Mouse (Mus musculus): ENCODE data around the gene Ipmk.
A peak's percentile ranks its signal among the peaks of the same experiment; 100 is the strongest.
"Not testable (repeated sequence)": the region's sequence is repeated elsewhere in the genome, so short reads cannot be mapped to it uniquely, and the experiment has no call there.

Ipmk gene

GRCm38 (mm10) chr10:71426740-71427139 lies 79.2 kb downstream of the Ipmk start:
- no peak for DNase-seq (ENCODE audit: low spot score)

GRCm38 (mm10) chr10:71427381-71427780 lies 79.8 kb downstream of the Ipmk start:
- no peak for DNase-seq (ENCODE audit: low spot score)

DNA sequence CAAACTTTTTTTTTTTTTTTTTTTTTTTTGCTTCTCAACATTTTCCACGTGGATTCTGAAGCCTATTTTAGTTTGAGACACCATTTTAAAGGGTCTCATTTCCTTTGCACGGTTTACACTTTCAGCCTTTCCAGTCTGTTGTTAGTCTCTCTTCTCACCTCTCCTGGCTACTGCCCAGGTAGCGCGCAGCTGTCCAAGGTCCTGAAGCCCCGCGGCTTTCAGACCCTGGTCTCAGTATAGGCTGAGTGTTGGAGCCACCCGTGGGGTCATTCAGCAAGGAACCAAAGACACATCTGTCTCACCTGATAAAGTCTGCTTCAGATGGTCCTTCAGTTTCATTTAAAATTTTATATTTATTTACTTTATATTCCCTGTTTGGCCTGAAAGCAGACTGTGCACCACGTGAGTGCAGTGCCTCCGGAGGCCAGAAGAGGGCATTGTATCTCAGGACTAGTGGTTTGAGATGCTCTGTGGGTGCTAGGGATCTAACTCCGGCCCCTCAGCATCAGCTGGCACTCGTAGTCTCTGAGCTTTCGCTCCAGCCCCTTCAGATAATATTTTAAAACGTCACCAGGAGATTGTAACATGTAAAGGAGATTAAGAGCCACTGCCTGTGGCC lies 80.8 kb downstream of the Ipmk start:
- peak; percentile 29 for DNase-seq (ENCODE audit: low spot score)

- DNase-seq (ENCODE audit: low spot score), result no peak
Measured at GRCm38 (mm10) chr10:71430661-71431060, 83.1 kb downstream of the Ipmk start.

DNA sequence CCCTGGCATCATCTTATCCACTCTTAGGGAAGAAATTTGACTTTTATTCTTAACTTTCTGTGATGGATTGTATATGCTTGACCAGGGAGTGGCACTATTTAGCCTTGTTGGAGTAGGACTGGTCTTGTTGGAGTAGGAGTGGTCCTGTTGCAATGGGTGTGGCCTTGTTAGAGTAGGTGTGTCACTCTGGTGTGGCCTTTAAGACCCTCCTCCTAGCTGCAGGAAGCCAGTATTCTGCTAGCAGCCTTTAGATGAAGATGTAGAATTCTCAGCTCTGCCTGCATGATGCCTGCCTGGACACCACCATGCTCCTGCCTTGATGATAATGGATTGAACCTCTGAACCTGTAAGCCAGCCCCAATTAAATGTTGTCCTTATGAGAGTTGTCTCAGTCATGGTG lies 95.5 kb downstream of the Ipmk start:
- DNase-seq (ENCODE audit: low spot score), result no peak

DNA sequence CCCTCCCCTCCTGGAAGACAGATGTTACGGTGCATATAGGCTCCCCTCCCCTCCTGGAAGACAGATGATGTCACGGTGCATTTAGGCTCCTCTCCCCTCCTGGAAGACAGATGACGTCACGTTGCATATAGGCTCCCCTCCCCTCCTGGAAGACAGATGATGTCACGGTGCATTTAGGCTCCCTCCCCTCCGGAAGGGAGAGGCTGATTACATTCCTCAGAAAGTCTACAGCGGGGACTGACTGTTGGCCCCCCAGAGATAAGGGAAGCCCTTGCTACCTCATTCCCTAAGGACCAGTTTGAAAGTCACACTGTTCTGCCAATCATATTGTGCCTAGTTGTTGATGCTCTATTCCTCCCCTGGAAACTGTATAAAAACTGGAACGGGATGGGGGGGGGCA lies 100.1 kb downstream of the Ipmk start:
- no peak for DNase-seq (ENCODE audit: low spot score)

- DNase-seq (ENCODE audit: low spot score), result no peak
Measured at GRCm38 (mm10) chr10:71448284-71448683, 100.7 kb downstream of the Ipmk start.

GRCm38 (mm10) chr10:71455355-71455754 lies 107.8 kb downstream of the Ipmk start:
- no peak for DNase-seq (ENCODE audit: low spot score)

DNA sequence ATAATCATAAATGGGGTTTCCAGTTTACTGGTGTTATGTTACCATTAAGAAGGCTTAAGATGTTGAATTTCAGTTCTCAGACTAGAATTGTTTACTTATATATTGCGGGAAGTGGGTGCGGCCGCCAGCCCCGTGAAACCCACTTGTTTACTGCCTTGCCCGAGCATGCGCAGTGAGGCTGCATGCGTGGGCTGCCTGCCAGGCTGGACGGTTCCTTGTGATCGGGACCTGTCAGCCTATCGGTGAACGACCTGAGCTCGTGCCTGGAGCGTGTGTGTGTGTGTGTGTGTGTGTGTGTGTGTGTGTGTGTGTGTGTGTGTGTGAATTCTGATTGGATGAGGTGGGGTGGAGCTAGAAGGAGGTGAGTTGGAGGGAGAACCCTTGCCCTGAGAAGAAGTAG lies 114.8 kb downstream of the Ipmk start:
- DNase-seq (ENCODE audit: low spot score), result not testable (repeated sequence)

GRCm38 (mm10) chr10:71464417-71464816 lies 116.9 kb downstream of the Ipmk start:
- DNase-seq (ENCODE audit: low spot score), result no peak

GRCm38 (mm10) chr10:71468315-71468714 lies 120.8 kb downstream of the Ipmk start:
- DNase-seq (ENCODE audit: low spot score), result no peak

DNA sequence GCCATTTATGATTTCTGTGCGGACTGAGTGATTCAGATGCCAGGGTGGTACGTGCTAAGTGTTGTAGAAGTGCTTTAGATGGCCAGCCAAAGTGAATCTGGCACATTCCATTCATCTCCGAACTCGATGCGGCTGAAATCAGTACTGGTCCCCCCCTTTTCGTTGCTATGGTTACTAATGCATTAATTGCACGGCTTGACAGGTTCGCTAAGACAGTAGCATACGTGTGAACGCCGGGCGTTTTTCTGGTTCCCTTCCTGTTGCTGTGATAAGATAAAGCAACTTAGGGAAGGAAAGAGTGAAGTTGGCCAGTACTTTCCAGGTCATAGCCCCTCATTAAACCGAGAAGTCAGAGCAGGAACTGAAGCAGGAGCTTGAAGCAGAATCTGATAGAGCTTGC lies 122.2 kb downstream of the Ipmk start:
- no peak for DNase-seq (ENCODE audit: low spot score)

DNA sequence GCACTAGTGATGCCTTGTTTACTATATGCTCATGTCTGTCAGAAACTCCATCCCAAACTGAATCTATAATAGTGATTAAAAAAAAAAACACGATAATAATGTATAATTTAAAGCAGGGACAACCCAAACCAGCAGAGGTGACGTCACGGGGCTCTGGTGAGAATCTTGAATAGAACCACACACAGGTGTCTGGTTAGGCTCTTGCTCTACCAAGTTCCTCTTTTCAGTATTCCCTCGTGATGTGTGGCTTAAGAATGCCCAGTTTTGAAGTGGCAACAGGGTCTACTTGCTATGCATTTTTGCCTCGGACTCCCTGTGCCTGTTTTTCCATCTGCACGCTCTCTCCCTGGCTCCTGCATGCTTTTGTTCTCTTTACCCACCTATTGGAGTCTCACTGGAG lies 124.5 kb downstream of the Ipmk start:
- DNase-seq (ENCODE audit: low spot score), result no peak

- no peak for DNase-seq (ENCODE audit: low spot score)
Measured at GRCm38 (mm10) chr10:71473590-71473989, 126.0 kb downstream of the Ipmk start.

DNA sequence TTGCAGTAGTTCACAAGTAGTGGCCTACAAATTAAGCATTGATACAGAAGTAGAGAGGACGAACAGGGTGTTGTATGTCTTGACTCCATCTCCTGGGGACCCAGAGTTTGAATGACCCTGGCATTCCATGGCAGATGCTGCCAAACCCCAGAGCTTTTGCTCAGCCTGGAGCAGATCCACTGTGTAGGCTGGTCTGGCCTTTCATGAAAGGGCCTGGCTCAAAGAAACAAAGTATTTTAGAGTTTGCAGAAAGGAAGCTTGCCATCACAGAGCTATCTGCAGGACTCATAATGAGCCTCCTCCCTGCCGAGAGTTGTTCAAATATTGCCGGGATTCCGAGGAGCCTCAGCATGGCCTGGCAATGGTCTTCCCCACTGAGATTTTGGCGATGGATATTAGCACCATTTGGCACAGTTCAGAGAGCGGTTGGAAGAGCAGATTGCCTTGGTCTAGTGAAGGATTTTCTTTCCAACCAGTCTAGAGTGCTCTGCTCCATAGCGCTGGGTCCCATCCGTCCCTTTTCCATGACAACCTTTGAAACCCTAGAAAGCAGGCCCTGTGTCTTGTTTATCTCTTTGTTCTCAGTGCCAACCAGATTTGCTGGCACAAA lies 129.0 kb downstream of the Ipmk start:
- DNase-seq (ENCODE audit: low spot score), result no peak

- DNase-seq (ENCODE audit: low spot score), result no peak
Measured at GRCm38 (mm10) chr10:71477147-71477546, 129.6 kb downstream of the Ipmk start.

DNA sequence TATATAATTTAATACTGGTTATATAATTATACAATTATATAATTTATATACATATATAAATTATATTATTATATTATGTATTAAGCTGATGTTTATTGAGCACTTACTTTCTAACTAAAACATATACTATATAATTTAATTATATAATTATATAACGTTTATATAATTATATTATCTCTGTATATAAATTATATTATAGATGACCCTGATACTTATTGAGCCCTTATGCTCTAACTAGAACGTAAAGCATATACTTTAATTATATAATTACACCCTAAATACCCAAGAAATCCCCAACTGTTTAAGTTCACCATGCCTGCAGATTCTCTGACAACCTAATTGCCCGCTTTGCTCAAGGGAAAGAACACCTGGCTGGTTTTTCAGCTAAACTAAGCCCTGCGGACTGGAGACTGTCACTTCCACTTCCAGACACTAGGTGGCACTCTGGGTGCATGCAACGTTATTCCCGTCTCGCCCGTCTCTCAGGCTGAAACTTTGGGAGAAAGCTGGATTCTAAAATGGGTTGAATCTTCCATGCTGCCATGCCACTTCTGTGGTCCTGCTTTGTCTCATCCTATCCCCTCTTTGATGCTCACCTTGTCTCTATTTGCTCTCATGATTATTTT lies 132.2 kb downstream of the Ipmk start:
- DNase-seq (ENCODE audit: low spot score), result peak; percentile 39
